Comparison of ENCODE assay signal across 25 mouse cellular contexts in the genomic region with DNA sequence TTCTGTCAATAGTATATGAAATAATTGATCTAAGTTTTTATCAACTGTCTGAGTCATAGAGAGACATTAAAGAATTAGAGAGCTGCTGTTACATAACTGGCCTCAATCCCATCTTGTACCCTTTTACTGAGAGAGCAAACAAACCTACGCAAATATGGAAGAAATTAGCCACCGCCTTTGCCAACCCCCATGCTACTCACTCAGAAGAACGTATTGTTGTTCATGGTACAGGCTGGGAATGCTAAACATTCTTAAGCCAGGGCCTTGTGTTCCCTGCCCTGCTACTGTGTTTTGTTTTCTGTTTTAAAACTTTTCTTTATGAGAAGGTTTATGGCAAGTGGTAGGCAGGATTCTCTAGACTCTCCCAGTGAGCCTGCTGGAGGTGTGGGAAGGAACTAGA.
"Had no signal": no experiment of that assay in that cellular context is flagged by ENCODE, and none has a peak within 500 bp of the region (broad histone marks: within the 10 kb centered on the region; RNA-seq: fewer than 3 reads in every experiment).

No protein-coding gene starts in this region.

- H3K9ac ChIP-seq: heart, embryonic 12.5 days; hindbrain, embryonic 12.5 days; hindbrain, embryonic 14.5 days; intestine, embryonic 15.5 days; limb, embryonic 13.5 days; limb, embryonic 15.5 days; liver, embryonic 12.5 days; liver, embryonic 14.5 days had no signal

- H3K27me3 ChIP-seq: heart, embryonic 12.5 days; hindbrain, embryonic 12.5 days; intestine, embryonic 15.5 days; limb, embryonic 13.5 days; limb, embryonic 15.5 days; liver, embryonic 12.5 days had no signal

- H3K36me3 ChIP-seq: heart, embryonic 10.5 days; heart, embryonic 12.5 days; hindbrain, embryonic 10.5 days; hindbrain, embryonic 12.5 days; intestine, embryonic 15.5 days; limb, embryonic 13.5 days; limb, embryonic 15.5 days; liver, embryonic 12.5 days had no signal

- H3K4me1 ChIP-seq: heart, embryonic 10.5 days; heart, embryonic 12.5 days; hindbrain, embryonic 10.5 days; hindbrain, embryonic 12.5 days; intestine, embryonic 15.5 days; limb, embryonic 15.5 days; liver, embryonic 12.5 days had no signal

- DNase-seq: gastrocnemius, adult 2 months; gastrocnemius, postnatal 10 days; gastrocnemius, postnatal 25 days; heart, adult 18-20 months; heart, postnatal 10 days; heart, postnatal 4 days; kidney, adult 18-20 months; kidney, adult 8-10 months; kidney, postnatal 10 days; kidney, postnatal 25 days; kidney, postnatal 4 days; lung, adult 18-20 months had no signal

- H3K9me3 ChIP-seq: heart, embryonic 10.5 days; heart, embryonic 12.5 days; hindbrain, embryonic 10.5 days; hindbrain, embryonic 12.5 days; intestine, embryonic 15.5 days; limb, embryonic 13.5 days; limb, embryonic 15.5 days; liver, embryonic 12.5 days had no signal

- H3K4me2 ChIP-seq: heart, embryonic 12.5 days; hindbrain, embryonic 12.5 days; hindbrain, embryonic 14.5 days; intestine, embryonic 15.5 days; limb, embryonic 13.5 days; limb, embryonic 15.5 days; liver, embryonic 12.5 days had no signal

- ATAC-seq: hindbrain, embryonic 16.5 days; inflammation-experienced regulatory T-cells, adult 6 months; intestine, embryonic 15.5 days; intestine, postnatal 0 days; liver, embryonic 12.5 days had no signal

- H3K4me3 ChIP-seq: gastrocnemius, adult 2 months; heart, embryonic 10.5 days; heart, embryonic 12.5 days; hindbrain, embryonic 10.5 days; hindbrain, embryonic 12.5 days; intestine, embryonic 15.5 days; limb, embryonic 13.5 days; limb, embryonic 15.5 days; liver, embryonic 12.5 days had no signal

- H3K27ac ChIP-seq: gastrocnemius, adult 2 months; heart, embryonic 10.5 days; hindbrain, embryonic 10.5 days; hindbrain, embryonic 12.5 days; hindbrain, embryonic 14.5 days; intestine, embryonic 15.5 days; limb, embryonic 13.5 days; limb, embryonic 15.5 days; liver, embryonic 12.5 days; liver, embryonic 14.5 days had no signal
